Mouse (Mus musculus) kidney, postnatal 4 days (tissue): ENCODE data around the gene Cacng4.

Experiments
- DNase-seq, 2 experiments: peaks; one replicate each; pipeline ENCODE4 v3.0.0; 2021; ENCODE audit warnings: mixed read lengths in 2 of 2

The Cacng4 gene

GRCm38 (mm10) chr11:107714368-107714767 lies 80.0 kb downstream of the Cacng4 start:
- DNase-seq = no peak

GRCm38 (mm10) chr11:107710379-107710778 lies 84.0 kb downstream of the Cacng4 start:
- no peak for DNase-seq

GRCm38 (mm10) chr11:107707897-107708610 lies 86.3 kb downstream of the Cacng4 start:
- peak; percentile 8 to 13 for DNase-seq

GRCm38 (mm10) chr11:107705476-107706074 lies 88.8 kb downstream of the Cacng4 start:
- DNase-seq = peak; percentile 32 to 46

- no peak for DNase-seq
These were observed 89.3 kb downstream of the Cacng4 start for GRCm38 (mm10) chr11:107705060-107705459.

GRCm38 (mm10) chr11:107703272-107704134 lies 90.9 kb downstream of the Cacng4 start:
- DNase-seq = peak; percentile 29 to 39

GRCm38 (mm10) chr11:107699967-107700366 lies 94.4 kb downstream of the Cacng4 start:
- DNase-seq = no peak

GRCm38 (mm10) chr11:107693338-107693737 lies 101.0 kb downstream of the Cacng4 start:
- DNase-seq = no peak

- DNase-seq = peak; percentile 25 to 33
These were observed 102.8 kb downstream of the Cacng4 start for GRCm38 (mm10) chr11:107691569-107691968.

- DNase-seq = peak in 1 of 2 experiments; percentile 24
These were observed 105.9 kb downstream of the Cacng4 start for GRCm38 (mm10) chr11:107688480-107688879.

GRCm38 (mm10) chr11:107686290-107686689 lies 108.1 kb downstream of the Cacng4 start:
- DNase-seq = no peak

GRCm38 (mm10) chr11:107683544-107684465 lies 110.6 kb downstream of the Cacng4 start:
- DNase-seq = no peak

- no peak for DNase-seq
These were observed 111.5 kb downstream of the Cacng4 start for GRCm38 (mm10) chr11:107682694-107683355.
